Mouse (Mus musculus) hindbrain, embryonic 15.5 days (tissue): ENCODE data around the gene Pf4. TPM values are rescaled to one million over a fixed set of nuclear protein-coding genes. Genes with fewer than 3 reads are reported as not detected.

ENCODE experiments used
- ATAC-seq: fragments of 200-750 bp; cut with Nextera tagmentation; 2 replicates; pipeline ENCODE4 v1.8.0; 2017; ENCODE audit warnings: low read depth, moderate number of reproducible peaks, moderate TSS enrichment; ENCODE audit not compliant: low FRiP score
- H3K27ac ChIP-seq: fragments of 300-500 bp; sonication (generic); replicated peaks from 2 replicates; pipeline ENCODE4 v1.5.1; 2015; ENCODE audit warnings: mild to moderate bottlenecking, inconsistent platforms
- H3K27me3 ChIP-seq: fragments of 300-500 bp; sonication (generic); 2 replicates; pipeline ENCODE4 v1.6.1; 2015; ENCODE audit warnings: control low read depth, inconsistent platforms
- H3K36me3 ChIP-seq: fragments of 300-500 bp; sonication (generic); 2 replicates; pipeline ENCODE4 v1.6.1; 2015; ENCODE audit warnings: control low read depth, inconsistent platforms
- H3K4me1 ChIP-seq: fragments of 300-500 bp; sonication (generic); replicated peaks from 2 replicates; pipeline ENCODE4 v1.6.1; 2015; ENCODE audit warnings: control low read depth, inconsistent platforms
- H3K4me2 ChIP-seq: fragments of 300-500 bp; sonication (generic); 2 replicates; pipeline ENCODE4 v1.6.1; 2015; ENCODE audit warnings: moderate library complexity, mild to moderate bottlenecking, inconsistent platforms
- H3K4me3 ChIP-seq: fragments of 300-500 bp; sonication (generic); 2 replicates; pipeline ENCODE4 v1.5.1; 2015; ENCODE audit warnings: mild to moderate bottlenecking, inconsistent platforms
- H3K9ac ChIP-seq: fragments of 300-500 bp; sonication (generic); 2 replicates; pipeline ENCODE4 v1.6.1; 2015; ENCODE audit warnings: inconsistent platforms
- H3K9me3 ChIP-seq: fragments of 300-500 bp; sonication (generic); 2 replicates; pipeline ENCODE4 v1.6.1; 2016; ENCODE audit warnings: control low read depth, inconsistent platforms
- WGBS: fragments of 180-500 bp; shearing (Covaris S2); methylation state at CpG from one replicate; pipeline ENCODE4 v1.1.7; 2015; 5-methylcytosine and 5-hydroxymethylcytosine counted together
- polyA plus RNA-seq: library from polyadenylated mRNA; unstranded; fragments of >200 nt; fragmentation: Nextera tagmentation; extraction: Ambion mirVana; gene quantifications from 2 replicates; pipeline ENCODE4 v1.2.1, GENCODE M21; 2015

Gene Pf4
- 43.0 and 61.1 TPM in 2 replicates for polyA plus RNA-seq

GRCm38 (mm10) chr5:90771880-90772653 lies at the start of gene Pf4:
Gene Pf4, plus strand, starts transcription at chr5:90772435.
- no peaks in the 10 kb centered on the region for H3K27me3 ChIP-seq
- no peak for ATAC-seq

GRCm38 (mm10) chr5:90722656-90723055 lies 49.6 kb upstream of the Pf4 start:
- Histone ChIP-seq H3K4me1 (no peaks in the 10 kb centered on the region), H3K9ac (no peak overlapping the region), H3K4me2 (no peak overlapping the region), H3K27ac (no peak overlapping the region), H3K9me3 (no peaks in the 10 kb centered on the region), H3K27me3 (no peaks in the 10 kb centered on the region), H3K4me3 (no peak overlapping the region), H3K36me3 (no peaks in the 10 kb centered on the region)
- WGBS = 91% methylated on average over 3 of the region's 3 CpGs
- no peak for ATAC-seq

More at GRCm38 (mm10) chr5:90771880-90772653, at the start of gene Pf4:
- no peaks in the 10 kb centered on the region for H3K4me1 ChIP-seq
- 91% methylated on average over 16 of the region's 16 CpGs for WGBS
- no peak within 1 kb of the TSS for H3K9ac ChIP-seq
- H3K9me3 ChIP-seq = no peaks in the 10 kb centered on the region
- H3K36me3 ChIP-seq = no peaks in the 10 kb centered on the region
- H3K27ac ChIP-seq = no peak within 1 kb of the TSS
- no peak within 1 kb of the TSS for H3K4me3 ChIP-seq
- H3K4me2 ChIP-seq = no peak within 1 kb of the TSS

- Histone ChIP-seq H3K4me3 (no peak overlapping the region), H3K36me3 (no peaks in the 10 kb centered on the region), H3K4me1 (no peaks in the 10 kb centered on the region), H3K4me2 (no peak overlapping the region), H3K9ac (no peak overlapping the region), H3K9me3 (no peaks in the 10 kb centered on the region), H3K27ac (no peak overlapping the region), H3K27me3 (no peaks in the 10 kb centered on the region)
- ATAC-seq = no peak
- 75% methylated on average over 3 of the region's 3 CpGs for WGBS
Observed at GRCm38 (mm10) chr5:90728254-90728653, 44.0 kb upstream of the Pf4 start.

- H3K9ac ChIP-seq = no peak overlapping the region
- 72% methylated on average over 4 of the region's 4 CpGs for WGBS
- no peaks in the 10 kb centered on the region for H3K9me3 ChIP-seq
- no peaks in the 10 kb centered on the region for H3K4me1 ChIP-seq
- H3K4me2 ChIP-seq = no peak overlapping the region
- no peak overlapping the region for H3K4me3 ChIP-seq
- H3K36me3 ChIP-seq = no peaks in the 10 kb centered on the region
- H3K27ac ChIP-seq = no peak overlapping the region
- ATAC-seq = no peak
- no peaks in the 10 kb centered on the region for H3K27me3 ChIP-seq
Observed at GRCm38 (mm10) chr5:90731480-90731879, 40.8 kb upstream of the Pf4 start.

GRCm38 (mm10) chr5:90742029-90742428 lies 30.2 kb upstream of the Pf4 start:
- H3K9me3 ChIP-seq = no peaks in the 10 kb centered on the region
- no peak for ATAC-seq
- no peak overlapping the region for H3K4me3 ChIP-seq
- H3K27ac ChIP-seq = no peak overlapping the region
- H3K36me3 ChIP-seq = no peaks in the 10 kb centered on the region
- H3K27me3 ChIP-seq = no peaks in the 10 kb centered on the region
- no peak overlapping the region for H3K9ac ChIP-seq
- no peaks in the 10 kb centered on the region for H3K4me1 ChIP-seq
- WGBS = 77% methylated on average over 4 of the region's 4 CpGs
- H3K4me2 ChIP-seq = no peak overlapping the region

- no peaks in the 10 kb centered on the region for H3K36me3 ChIP-seq
- H3K9me3 ChIP-seq = no peaks in the 10 kb centered on the region
- peaks cover 10% of the 10 kb centered on the region for H3K4me1 ChIP-seq
- 95% methylated on average over 1 of the region's 1 CpGs for WGBS
- H3K4me3 ChIP-seq = no peak overlapping the region
- H3K9ac ChIP-seq = no peak overlapping the region
- ATAC-seq = no peak
- H3K27ac ChIP-seq = no peak overlapping the region
- H3K27me3 ChIP-seq = peaks cover 5% of the 10 kb centered on the region
- no peak overlapping the region for H3K4me2 ChIP-seq
Observed at GRCm38 (mm10) chr5:90753934-90754333, 18.3 kb upstream of the Pf4 start.

- Histone ChIP-seq H3K4me3 (no peak overlapping the region), H3K27me3 (peaks cover 7% of the 10 kb centered on the region), H3K27ac (no peak overlapping the region), H3K36me3 (no peaks in the 10 kb centered on the region), H3K4me2 (0 out of 2 replicates have a peak overlapping the region, but pooled peaks have one; percentile 3), H3K9me3 (no peaks in the 10 kb centered on the region), H3K9ac (no peak overlapping the region), H3K4me1 (peaks cover 14% of the 10 kb centered on the region)
- no peak for ATAC-seq
- 44% methylated on average over 5 of the region's 5 CpGs for WGBS
Observed at GRCm38 (mm10) chr5:90758020-90758605, 14.1 kb upstream of the Pf4 start.

- H3K4me3 ChIP-seq = peak within 1 kb of the TSS; percentile 54
- no peaks in the 10 kb centered on the region for H3K9me3 ChIP-seq
- H3K27me3 ChIP-seq = peaks cover 7% of the 10 kb centered on the region
- H3K4me1 ChIP-seq = peaks cover 14% of the 10 kb centered on the region
- 3% methylated on average over 32 of the region's 32 CpGs for WGBS
- ATAC-seq = peak; percentile 87
- peak within 1 kb of the TSS; percentile 68 for H3K9ac ChIP-seq
- H3K27ac ChIP-seq = no peak within 1 kb of the TSS
- H3K4me2 ChIP-seq = peak within 1 kb of the TSS; percentile 83
- no peaks in the 10 kb centered on the region for H3K36me3 ChIP-seq
Observed at GRCm38 (mm10) chr5:90759077-90760065, 12.9 kb upstream of the Pf4 start, which contains the start of gene Cxcl5. Gene Cxcl5, plus strand, starts transcription at chr5:90759360.

- Histone ChIP-seq H3K9me3 (no peaks in the 10 kb centered on the region), H3K9ac (no peak overlapping the region), H3K27ac (no peak overlapping the region), H3K4me3 (no peak overlapping the region), H3K4me1 (peaks cover 14% of the 10 kb centered on the region), H3K36me3 (no peaks in the 10 kb centered on the region), H3K27me3 (peaks cover 7% of the 10 kb centered on the region), H3K4me2 (no peak overlapping the region)
- WGBS = 46% methylated on average over 4 of the region's 4 CpGs
- ATAC-seq = no peak
Observed at GRCm38 (mm10) chr5:90760303-90760702, 11.9 kb upstream of the Pf4 start.

GRCm38 (mm10) chr5:90760844-90761243 lies 11.4 kb upstream of the Pf4 start:
- Histone ChIP-seq H3K36me3 (no peaks in the 10 kb centered on the region), H3K4me1 (peaks cover 14% of the 10 kb centered on the region), H3K9me3 (no peaks in the 10 kb centered on the region), H3K9ac (no peak overlapping the region), H3K27ac (no peak overlapping the region), H3K4me3 (no peak overlapping the region), H3K27me3 (peaks cover 7% of the 10 kb centered on the region), H3K4me2 (no peak overlapping the region)
- ATAC-seq = no peak
- WGBS = 97% methylated on average over 2 of the region's 2 CpGs

- Histone ChIP-seq H3K27me3 (peaks cover 7% of the 10 kb centered on the region), H3K36me3 (no peaks in the 10 kb centered on the region), H3K9me3 (no peaks in the 10 kb centered on the region), H3K4me1 (peaks cover 14% of the 10 kb centered on the region), H3K9ac (no peak overlapping the region), H3K4me3 (no peak overlapping the region), H3K27ac (no peak overlapping the region), H3K4me2 (no peak overlapping the region)
- 92% methylated on average over 3 of the region's 3 CpGs for WGBS
- ATAC-seq = no peak
Observed at GRCm38 (mm10) chr5:90761834-90762233, 10.4 kb upstream of the Pf4 start.
